Mouse (Mus musculus): ENCODE data around the gene Homer3.
A peak's percentile ranks its signal among the peaks of the same experiment; 100 is the strongest.

The Homer3 gene

DNA sequence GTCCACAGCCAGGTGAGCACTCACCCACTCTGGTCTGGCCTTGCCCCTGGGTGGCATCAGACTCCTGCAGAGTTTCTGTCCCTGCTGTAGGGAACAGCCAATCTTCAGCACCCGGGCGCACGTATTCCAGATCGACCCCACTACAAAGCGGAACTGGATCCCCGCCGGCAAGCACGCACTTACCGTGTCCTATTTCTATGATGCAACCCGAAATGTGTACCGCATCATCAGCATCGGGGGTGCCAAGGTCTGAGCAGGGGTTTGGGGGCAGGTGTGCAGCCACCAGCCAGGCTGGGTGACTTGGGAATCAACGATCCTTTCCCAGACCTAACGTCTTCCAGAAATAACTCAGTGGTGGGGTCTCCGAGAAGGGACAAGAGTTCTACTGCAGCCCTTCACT, 2.7 kb downstream of the Homer3 start:
- no peak for DNase-seq

DNA sequence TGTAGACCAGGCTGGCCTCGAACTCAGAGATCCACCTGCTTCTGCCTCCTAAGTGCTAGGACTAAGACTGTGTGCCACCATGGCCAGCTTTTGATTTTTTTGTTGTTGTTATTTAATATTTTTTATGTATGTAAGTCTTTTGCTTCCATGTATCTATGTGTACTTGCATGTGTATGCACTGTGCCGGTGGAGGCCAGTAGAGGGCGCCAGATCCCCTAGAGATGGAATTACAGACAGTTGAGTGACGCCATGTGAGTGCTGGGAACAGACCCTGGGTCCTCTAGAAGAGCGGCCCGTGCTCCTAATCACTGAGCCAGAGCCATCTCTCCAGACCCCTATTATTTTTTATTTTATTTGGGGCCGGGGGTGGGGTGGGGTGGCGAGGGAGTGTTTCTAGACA, 4.1 kb downstream of the Homer3 start:
- DNase-seq = no peak

DNA sequence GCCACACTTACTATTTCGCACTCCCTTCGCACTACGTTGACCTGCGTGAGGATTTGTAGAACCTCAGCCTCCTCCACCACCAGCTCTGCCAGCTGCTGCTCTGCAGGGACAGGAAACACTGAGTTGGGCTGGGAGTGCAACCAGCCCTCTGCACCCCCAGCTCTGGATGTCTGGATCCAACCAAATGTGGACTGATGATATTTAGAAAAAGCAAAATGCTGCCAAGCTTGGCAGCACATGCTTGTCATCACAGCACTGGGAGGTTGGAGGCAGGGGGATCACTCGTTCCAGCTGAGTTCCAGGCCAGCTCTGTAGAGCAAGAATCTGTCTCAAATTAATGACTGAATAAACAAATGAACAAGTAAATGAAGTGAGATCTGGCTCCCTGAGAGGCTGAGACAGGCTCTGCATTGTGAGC, 11.4 kb downstream of the Homer3 start:
- no peak for DNase-seq

DNA sequence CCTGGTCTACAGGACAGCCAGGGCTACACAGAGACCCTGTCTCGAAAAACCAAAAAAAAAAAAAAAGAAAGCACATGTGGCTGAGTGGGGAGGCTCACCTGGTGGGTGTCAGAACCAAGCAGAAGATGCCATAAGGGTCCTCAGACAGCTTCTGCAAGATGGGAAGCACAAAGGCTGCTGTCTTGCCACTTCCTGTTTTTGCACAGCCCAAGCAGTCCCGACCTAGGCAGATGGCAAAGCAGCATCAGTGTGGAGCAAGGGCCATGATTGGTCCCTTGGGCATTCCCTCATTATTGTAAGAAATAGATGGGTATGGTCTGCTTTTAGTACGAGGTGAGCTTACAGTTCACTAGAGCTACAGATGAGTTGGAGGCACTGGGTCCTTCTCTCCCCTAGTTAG, 18.3 kb downstream of the Homer3 start:
- DNase-seq = no peak

DNA sequence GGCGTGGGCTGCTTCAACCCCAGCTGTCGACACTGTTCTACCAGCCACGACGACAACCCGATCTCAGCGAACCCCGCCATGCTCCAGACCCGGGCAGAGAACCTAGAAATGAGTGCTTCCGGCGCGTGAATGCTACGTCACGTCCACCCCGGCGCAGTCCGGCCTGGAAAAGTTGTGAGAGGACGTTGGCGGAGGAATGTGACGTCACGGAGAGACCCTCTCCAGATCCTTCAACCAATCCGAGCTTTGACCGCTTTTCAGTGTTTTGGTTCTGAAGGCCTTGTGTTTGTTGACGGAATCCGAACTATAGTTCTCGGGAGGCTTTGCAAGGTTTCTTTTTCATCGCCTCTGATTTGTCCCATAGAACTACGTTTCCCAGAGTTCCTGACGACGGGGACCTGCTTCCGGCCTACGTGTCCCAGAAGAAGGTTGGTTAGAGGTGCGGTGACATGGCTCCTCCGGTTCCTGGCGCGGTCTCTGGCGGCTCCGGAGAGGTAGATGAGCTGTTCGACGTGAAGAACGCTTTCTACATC, 19.8 kb downstream of the Homer3 start, which contains the start of the genes Ddx49 and Cope:
Gene Ddx49, minus strand, starts transcription at position 132 of the 533 bp plus-strand sequence.
Gene Cope, plus strand, starts transcription at position 161 of the 533 bp plus-strand sequence.
- DNase-seq = peak; percentile 96 to 98

DNA sequence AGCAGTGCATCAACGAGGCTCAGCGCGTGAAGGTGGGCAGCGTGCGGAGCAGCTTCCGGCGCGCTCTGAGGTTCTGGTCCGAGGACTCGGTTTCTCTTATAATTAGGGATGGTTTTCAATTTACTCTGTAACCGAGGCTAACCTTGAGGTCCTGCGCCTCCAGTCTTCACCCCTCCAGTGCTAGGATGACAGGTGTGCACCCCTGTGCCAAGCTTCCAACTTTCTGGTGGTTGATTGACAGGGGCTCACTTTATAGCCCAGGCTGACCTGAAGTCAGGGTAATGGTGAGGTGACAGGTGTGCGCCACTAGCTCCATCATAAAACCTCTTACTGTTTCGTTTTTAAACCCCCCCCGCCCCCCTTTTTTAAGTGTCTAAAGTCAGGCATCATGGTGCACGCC, 20.3 kb downstream of the Homer3 start:
- no peak for DNase-seq

DNA sequence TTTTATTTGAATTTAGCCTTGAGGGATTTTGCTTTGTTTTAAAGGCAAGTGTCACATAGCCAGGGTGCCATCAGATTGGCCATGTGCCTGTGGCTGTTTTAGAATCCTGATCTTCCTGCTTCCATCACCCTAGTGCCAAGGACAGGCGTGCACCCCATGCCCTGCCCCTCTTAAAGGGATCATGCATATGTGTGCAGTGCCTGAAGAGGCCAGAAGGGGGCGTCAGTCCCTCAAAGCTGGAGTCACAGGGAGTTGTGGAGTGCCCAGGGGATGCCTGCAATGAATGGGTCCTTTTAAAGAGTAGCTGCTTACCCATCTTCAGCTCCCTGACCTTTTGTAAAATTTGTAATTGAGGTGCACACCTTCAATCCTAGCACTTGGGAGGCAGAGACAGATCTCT, 26.7 kb downstream of the Homer3 start:
- peak in 1 of 2 experiments; percentile 63 for DNase-seq

DNA sequence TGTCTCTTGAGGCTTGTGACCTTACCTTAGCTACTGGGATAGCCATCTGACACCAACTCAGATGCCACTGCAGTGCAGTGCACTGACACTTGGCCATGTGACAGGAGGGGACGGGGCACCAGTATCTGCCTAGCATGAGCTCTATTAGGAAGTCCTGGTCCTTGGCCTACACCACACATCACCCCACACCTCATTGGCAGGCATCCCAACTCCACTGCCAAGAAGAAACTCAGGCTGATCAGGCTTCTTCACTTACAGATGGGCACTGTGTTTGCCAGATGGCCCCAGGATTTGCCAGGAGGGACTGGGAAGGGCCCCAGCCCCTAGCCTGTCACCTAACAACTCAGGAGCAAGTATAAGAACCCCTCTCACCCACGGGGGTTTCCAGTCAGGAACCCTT, 30.8 kb downstream of the Homer3 start:
- peak; percentile 37 to 61 for DNase-seq

DNA sequence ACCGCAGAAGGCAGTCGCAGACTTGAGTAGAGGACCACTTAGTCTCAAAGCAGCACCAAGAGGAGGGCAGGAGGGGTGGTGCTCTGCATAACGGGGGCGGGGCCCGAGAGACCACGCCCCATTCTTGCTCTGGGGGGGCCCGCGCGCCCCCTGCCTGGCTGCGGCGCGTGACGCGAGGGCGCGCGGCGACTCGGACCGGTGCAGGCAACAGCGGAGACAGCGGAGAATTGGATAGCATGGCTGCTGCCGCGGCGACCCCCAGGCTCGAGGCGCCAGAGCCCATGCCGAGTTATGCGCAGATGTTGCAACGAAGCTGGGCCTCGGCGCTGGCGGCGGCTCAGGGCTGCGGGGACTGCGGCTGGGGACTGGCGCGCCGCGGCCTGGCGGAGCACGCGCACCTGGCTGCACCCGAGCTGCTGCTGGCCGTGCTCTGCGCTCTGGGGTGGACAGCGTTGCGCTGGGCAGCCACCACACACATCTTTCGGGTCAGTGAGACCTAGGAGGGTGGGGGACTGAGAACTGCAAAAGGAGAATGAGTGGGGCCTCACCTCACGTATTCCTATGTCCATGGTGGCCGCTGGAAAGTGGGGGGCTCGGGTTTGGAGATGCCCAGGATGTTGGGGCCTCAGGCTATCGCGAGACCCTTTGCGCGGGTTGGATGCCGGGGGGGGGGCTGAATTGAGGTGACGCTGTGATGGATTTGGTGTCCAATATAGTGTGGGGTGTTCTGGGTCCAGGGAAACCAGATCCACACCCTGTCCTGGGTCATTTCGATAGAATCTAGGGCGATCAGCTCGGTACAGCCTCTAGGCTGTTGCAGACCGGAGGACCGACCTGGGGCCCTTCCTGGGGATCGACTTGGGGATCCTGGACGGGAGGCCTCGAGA, 33.2 kb downstream of the Homer3 start, which contains the start of gene Cers1:
Gene Cers1, plus strand, starts transcription at position 152 of the 887 bp plus-strand sequence.
- DNase-seq = peak; percentile 82 to 89

DNA sequence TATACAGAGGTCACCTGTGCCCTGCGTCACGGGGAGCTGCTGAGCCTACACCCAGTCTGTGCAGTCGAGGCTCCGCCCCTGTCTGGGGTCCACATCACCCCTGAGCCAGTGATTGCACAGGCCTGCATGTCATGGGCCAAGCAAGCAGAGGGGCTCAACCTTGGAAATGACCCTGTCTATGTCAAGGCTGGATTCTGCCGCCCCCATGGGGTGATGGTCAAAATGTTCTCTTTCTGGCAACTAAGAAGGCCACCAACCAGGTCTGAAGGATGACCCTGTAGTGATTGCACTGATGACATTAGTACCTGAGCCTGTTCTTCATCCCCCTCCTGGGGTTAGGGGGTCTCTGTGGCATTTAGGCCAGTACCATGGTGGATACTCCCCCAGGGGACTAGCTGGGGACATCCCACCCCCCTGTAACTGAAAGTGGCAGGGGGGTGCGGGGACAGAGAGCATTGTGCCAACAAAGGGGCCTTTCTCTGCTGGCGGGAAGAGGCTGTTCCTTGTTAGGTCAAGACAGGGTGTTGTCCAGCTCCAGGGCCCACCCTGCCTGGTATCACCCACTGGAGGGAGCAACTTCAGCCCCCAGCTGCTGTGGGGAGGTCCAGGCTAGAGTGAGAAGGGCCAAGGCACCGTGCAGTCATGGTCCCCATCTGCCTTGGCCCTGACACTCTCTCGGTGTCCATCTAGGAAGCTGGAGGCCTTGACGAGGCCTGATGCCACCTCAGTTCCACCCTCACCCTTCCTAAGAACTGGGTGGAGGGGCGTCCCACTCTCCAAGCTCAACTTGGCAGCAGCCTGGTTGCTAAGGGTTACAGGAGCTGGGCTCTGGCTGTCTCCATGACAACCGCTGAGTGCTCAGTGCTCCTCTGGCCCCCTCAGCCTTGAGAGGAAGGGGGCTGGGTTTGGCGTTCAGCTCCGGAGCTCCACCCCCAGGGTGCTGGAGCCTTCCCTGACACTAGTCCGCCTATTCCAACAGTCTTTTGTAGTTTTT, 34.2 kb downstream of the Homer3 start:
- DNase-seq = peak; percentile 59 to 62

DNA sequence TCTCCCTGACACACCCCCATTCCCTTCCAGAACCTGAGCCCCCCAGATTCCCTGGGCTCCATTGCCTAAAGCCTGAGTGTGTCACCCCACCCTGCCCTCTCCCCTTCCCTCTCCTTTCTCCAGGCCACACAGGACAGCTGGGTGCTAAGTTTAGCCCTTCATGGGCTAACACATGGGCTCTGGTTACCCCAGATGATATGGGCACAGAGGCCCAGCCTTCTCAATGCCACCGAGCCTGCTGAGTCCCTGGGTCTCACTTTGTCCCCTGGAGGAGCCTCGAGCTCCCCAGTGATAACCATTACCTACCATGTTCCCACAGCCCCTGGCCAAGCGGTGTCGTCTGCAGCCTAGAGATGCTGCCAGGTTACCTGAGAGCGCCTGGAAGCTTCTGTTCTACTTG, 35.2 kb downstream of the Homer3 start:
- DNase-seq = no peak

DNA sequence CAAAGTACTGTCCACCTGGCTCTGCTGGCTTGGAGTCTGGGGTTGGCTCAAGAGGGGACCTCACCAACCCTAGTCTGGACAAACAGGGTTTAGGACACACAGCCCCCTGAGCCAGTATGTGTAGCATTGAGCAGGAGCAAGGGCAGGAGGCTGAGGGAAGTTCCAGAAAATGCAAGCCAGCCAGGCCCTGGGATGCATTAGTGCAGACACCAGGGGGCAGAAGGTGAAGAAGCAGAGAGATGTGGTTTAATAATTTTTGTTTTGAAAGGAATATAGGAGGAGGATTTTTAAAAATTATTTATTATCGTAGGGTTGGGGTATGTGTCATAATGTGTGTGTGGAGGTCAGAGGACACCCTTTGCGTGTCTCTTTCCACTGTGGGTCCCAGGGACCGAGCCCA, 41.1 kb downstream of the Homer3 start:
- DNase-seq = no peak

DNA sequence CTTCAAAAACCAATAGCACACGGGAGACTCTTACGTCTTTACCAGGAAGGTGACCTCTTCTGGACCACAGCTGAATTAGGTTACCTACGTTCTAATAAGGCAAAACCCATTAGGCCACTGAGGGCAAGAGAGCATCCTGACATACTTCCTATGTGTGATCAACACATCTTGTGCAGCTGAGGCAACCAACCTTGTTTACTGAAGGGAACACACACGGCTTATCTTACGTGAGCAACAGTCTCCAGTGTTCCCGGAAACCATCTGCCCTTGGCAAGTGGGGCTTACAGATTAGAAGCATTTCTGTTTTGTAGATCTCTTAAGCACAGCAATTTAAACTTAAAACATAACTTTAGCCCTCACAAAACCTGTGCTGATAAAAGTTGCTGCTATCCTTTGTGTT, 44.9 kb downstream of the Homer3 start:
- DNase-seq = no peak

DNA sequence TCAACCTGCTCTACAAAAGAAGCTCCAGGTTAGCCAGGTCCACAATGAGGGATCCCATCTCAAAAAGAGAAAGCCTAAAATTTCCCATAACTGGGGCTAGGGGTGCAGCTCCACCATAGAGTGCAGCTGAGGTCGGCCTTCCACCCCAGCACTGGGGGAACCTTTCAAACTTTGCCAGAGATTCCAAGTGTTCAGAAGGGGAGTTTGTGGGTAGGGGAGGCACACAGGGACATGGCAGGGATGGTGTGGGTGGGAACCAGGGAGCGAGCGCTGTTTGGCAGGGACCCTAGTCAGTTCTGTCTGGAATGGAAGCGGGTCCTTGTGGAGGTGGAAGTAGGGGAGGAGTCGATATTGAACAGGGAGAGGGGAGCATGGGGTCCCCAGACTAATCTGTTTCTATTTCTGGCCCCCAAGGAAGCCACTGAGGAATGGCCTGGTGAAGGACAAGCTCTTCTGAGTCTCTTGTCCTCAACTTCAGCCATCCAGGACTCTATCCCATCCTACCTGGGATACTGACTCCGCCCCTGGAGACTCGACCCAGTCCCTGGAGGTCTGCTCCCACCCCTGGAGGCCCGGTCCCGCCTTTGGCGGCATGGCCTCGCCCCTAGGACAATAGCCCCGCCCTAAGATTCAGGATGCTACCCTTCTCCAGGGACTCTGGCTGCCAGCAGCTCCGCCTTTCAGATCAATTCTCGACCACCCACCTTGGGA, 46.7 kb downstream of the Homer3 start, which contains the start of gene Gdf1:
Gene Gdf1, plus strand, starts transcription at position 694 of the 711 bp plus-strand sequence.
- peak in 1 of 2 experiments; percentile 43 for DNase-seq

DNA sequence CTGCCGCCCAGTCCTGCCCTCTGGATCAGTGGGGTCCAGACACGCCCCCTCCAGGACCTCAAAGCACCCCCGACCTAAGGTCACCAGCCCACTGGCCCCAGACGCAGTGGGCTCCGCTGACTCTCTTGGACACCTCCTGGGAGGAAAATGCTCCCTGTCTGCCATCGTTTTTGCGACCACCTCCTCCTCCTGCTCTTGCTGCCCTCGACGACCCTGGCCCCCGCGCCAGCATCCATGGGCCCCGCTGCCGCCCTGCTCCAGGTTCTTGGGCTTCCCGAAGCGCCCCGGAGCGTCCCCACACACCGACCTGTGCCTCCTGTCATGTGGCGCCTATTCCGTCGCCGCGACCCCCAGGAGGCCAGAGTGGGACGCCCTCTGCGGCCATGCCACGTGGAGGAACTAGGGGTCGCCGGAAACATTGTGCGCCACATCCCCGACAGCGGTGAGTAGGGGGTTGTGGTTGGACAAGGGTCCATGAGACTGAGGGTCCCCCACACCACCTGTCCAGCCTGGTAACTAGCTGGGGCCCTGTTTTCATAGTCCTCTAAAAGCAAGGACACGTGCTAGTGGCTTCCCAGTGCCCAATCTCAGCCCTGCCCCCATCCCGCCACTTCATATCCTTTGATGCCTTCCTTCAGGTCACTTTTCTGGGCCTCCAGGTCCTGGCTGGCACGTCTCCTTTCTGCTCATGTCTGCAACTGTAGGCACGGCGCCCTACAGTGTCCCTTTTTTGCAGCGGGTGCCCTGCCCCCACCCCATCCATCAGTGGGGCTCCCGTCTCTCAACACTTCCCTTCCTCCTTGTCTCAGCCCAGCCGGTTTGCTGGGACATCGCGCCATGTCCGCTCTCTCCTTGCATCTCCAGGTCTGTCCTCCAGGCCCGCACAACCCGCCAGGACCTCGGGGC, 47.5 kb downstream of the Homer3 start:
- DNase-seq = peak in 1 of 2 experiments; percentile 56

DNA sequence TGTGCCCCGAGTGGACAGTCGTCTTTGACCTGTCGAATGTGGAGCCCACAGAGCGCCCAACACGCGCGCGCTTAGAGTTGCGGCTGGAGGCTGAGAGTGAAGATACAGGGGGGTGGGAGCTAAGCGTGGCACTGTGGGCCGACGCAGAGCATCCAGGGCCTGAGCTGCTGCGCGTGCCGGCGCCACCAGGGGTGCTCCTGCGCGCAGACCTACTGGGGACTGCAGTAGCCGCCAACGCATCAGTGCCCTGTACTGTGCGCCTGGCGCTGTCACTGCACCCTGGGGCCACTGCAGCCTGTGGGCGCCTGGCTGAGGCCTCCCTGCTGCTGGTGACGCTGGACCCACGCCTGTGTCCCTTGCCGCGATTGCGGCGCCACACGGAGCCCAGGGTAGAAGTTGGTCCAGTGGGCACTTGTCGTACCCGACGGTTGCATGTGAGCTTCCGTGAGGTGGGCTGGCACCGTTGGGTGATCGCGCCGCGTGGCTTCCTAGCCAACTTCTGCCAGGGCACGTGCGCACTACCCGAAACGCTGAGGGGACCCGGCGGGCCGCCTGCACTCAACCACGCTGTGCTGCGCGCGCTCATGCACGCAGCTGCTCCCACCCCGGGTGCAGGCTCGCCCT, 48.2 kb downstream of the Homer3 start:
- peak; percentile 67 to 69 for DNase-seq

DNA sequence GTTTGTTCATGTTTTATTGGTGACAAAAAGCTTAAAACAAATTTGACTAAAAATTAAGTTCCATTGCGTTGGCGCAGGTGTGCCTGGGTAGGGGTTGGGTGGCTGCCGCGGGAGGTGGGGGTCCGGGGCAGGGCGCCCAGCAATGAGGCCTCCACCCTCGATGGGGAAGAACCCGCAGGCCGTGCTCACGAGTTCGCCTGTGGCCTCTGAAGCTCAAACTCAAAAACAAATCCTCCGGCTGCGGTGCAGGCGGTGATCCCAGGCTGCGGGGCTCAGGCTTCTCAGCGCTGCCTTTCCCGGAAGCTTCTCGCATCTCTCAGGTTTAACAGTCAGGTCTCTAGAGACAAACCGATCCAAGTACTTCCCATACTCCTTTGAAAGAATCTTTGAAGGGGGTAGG, 48.9 kb downstream of the Homer3 start:
- peak; percentile 49 to 56 for DNase-seq

DNA sequence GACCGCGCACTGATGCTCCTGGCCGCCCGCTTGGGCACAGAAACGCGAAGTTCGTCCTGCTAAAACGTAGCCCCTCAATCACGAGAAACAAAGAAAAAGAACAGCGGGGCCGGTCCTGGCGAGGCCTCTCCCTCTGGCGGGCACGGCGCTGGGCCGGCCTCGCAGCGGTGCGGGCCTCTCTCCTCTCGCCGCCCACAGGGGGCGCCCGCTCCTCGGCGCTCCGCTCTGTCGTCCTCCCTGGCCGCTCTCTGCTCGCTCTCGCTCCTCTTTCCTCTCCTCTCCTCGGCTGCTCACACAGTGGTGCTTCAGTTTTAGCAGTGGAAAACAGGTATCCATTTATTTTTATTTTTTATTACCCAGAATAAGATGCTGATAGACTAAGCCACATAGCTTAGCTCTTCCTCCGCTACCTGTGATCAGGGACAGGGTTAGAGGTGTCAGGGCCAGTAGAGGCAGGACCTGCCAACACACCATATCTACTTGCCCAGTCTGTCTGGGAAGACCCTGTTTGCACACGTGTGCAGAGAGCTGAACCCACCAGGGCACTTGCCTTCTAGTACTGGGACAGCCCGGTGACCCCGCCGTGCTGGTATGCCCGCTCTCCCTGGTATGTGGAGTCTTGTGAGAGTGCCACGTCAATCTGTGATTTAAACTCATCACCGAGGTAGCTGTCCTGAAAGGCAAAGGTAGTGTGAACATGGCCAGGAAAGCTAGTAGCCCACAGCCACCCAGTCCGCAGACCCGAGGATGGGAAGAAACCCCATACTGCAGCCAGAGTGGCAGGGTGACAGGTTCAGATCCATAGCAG, 49.6 kb downstream of the Homer3 start:
- DNase-seq = peak; percentile 91 to 93

DNA sequence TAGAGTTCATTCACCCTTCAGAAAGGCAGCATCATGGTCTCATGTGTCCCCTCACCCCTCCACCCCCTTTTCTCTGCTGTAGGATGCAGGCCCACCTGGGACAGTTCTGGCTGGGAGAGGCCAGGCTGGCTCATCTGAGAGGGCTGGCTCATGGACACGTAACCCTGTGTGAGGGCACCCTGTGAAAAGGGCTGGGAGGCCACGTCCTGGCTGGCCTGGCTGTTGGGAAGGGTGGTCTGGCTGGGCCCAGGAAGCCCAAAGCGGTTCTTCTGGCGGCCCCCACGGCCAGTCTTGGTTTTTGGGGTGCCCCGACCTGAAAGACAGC, 50.2 kb downstream of the Homer3 start:
- DNase-seq = no peak

DNA sequence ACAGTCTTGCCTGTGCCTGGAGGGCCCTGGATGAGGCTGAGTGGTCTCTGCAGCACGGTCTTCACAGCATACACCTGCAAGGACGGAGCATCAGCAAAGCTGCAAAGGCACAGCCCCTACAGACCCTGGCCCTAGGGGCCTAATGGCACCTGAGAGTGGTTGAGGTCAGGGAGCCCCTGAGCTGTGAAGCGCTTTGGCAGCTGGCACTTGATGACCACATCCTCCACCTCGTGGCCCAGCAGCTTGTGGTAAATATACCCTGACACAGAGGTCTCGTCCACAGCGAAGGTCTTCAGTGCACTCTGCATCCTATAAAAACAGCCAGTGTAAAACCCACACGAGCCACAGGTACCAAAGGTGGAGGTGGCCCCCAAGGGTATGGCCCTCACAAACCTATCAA, 56.3 kb downstream of the Homer3 start:
- no peak for DNase-seq

Measured in cerebellum, postnatal 25 days (tissue).